Mouse (Mus musculus) retina, postnatal 7 days (tissue): ENCODE data around the gene Klri1.
"Not testable (repeated sequence)": the region's sequence is repeated elsewhere in the genome, so short reads cannot be mapped to it uniquely, and the experiment has no call there.

Experiments used
- DNase-seq: peaks from one replicate; pipeline ENCODE4 v3.0.0-alpha.2; 2012; ENCODE audit warnings: low read depth, low spot score

The Klri1 gene

DNA sequence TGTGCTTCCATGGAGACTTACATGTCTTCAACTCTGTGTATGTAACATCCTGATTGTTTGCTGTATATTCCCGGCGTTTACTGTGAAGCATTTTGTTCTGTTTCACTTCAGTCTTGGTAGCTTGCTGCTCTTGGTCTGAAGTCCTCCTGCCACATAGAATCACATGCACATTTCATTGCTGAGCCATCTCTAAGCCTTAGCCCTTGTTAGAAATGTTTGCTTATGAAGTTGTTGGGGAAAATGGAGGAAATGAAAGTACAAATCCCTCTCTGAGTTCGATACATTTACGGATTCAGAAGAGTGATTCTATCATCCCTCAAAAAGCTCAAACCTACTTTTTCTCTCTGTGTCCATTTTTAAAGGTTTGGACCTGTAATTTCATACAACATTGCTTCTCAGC, at the start of gene Klri1:
TSS of gene Klri1 (minus strand) at position 101 of the 400 bp plus-strand sequence.
- DNase-seq = no peak

- DNase-seq = no peak
These were observed 30.7 kb upstream of the Klri1 start for GRCm38 (mm10) chr6:129747654-129748032.

DNA sequence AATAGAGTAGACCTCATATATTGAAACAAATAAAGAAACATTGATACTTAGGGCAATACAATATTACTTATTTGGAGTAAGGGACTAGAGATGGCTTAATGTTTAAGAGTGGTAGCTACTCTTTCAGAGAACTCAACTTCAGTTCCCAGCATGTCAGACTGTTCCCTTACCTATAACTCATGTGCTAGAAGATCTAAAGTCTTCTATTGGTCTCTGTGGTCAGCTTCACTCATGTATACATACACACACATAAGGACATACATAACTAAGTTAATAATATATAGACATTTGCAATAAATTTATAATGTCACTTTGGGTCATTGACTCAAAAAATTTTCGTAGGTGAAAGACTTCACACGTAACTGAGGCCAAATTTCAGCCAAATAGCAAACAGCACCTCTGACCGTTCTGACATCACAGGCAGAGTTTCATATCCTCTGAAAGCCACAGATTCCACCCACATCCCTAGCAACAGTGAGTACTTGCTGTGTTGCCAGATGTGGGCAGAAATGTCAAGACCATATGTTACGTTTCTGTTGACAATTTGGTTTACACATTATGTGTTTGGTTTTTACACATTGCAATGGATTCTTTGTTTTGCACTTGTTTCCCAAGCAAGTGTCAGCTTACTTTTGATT, 30.2 kb upstream of the Klri1 start:
- no peak for DNase-seq

DNA sequence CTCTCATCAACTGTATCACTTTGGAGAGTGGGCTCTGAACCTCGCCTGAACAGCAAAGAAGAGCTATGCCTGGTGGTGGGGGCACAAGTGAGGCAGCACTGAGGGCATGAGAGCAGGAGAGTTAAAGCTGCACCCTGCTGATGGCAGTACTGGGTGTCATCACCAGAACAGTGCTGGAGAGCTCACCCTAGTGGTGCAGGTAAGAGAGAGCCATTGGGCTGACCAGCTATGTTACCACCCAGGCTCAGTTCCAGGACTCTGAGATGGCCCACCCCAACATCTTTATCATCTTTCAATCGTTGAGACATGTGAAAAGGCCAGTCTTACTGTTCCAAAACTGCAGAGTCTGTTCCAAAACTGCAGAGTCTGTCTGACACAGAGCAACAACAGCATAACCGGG, 29.2 kb upstream of the Klri1 start:
- no peak for DNase-seq

GRCm38 (mm10) chr6:129740069-129740721, 23.3 kb upstream of the Klri1 start, which contains the start of gene Klri2:
TSS of gene Klri2 (minus strand) at chr6:129740484.
- no peak for DNase-seq

GRCm38 (mm10) chr6:129736414-129736813, 19.5 kb upstream of the Klri1 start:
- no peak for DNase-seq

DNA sequence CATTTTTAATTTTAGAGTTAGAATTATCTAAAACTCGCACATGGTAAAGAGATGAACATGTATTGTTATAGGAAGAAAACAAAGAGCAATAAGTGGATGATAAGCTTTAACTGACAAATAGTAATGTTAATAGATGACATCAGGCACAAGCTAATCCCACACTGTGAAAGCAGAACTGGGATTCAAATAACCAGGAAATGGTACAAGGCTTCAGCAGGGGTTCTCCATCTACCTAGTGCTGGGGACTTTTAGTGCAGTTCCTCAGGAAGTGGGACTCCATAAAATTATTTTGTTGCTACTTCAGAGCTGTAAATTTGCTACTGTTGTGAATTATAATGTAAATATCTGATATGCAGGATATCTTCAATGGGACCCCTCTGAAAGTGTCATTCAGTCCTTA, 10.3 kb upstream of the Klri1 start:
- DNase-seq = no peak

GRCm38 (mm10) chr6:129721390-129721789, 4.5 kb upstream of the Klri1 start:
- no peak for DNase-seq

DNA sequence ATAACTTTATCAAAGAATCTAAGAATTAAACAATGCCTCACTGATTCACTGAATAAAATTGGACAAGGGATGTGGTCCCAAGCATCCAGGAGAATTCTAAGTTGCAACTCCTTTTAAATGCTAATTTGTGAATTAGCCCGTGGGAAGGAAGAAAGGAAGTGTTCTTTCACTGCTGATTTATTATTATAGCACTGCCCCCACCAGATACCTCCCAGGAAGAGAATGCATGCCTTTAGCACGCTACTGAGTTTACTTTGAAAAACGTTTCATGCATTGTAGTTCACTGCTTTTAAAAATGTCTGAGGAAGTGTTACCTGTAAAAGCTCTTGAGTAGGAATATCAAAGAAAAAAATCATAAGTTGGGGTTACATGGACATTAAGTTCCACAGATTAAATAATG, 3.6 kb upstream of the Klri1 start:
- no peak for DNase-seq

DNA sequence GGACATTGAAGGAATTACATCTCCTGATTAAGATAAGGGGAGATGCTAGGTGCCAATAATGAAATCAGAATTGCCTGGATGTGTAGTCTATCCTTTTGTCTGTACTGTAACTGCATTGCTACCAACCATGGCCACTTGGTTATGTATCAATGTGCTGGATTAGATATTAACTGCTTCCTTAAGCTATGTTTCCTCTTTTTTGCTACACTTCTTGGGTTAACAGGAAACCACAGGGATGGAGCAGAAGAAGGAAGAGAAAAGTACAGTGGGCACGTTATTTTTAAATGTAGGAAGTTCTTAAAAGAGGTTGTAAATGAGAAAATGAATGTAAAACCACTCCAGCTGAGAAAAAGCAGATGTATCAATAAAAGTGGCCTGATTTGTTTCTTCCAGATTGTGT, 3.4 kb downstream of the Klri1 start:
- DNase-seq = no peak

DNA sequence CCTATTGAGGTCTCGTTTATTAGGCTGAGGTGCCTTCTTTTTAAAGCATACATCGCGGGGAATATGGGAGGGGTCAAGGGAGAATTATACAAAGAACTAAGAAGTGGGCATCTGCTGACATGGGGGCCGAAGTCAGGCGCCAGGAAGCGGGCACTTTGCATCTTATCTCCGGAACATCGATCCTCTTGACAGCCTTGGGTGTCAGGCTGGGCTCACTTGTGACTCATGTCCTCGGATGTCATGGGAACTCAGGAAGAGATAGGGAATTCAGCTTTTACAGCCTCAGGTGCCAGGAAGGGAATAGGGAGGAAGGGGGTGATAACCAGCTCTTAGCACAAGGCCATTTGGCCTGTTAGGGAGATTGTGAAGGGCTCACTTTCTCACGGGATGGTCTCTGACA, 25.5 kb downstream of the Klri1 start:
- DNase-seq = not testable (repeated sequence)

GRCm38 (mm10) chr6:129680379-129680778, 36.6 kb downstream of the Klri1 start:
- no peak for DNase-seq

- no peak for DNase-seq
These were observed 38.1 kb downstream of the Klri1 start, which contains the start of gene Klrc1 for GRCm38 (mm10) chr6:129678873-129679272. TSS of gene Klrc1 (minus strand) at chr6:129678973.

GRCm38 (mm10) chr6:129661301-129661700, 55.6 kb downstream of the Klri1 start:
- DNase-seq = not testable (repeated sequence)

GRCm38 (mm10) chr6:129660589-129660988, 56.3 kb downstream of the Klri1 start, which contains the start of gene Klrc2:
TSS of gene Klrc2 (minus strand) at chr6:129660689.
- not testable (repeated sequence) for DNase-seq
